23 mouse cellular contexts compared by ENCODE assay signal in genomic region chr11:61851195-61851594, GRCm38 (mm10). TPM values are rescaled to one million over a fixed set of nuclear protein-coding genes. Genes with fewer than 3 reads are reported as not detected.
DNase-seq lines count a peak whose midpoint lies in the region; ATAC-seq and TF ChIP-seq lines count a peak whose summit lies in the region.
"Had no signal": no experiment of that assay in that cellular context is flagged by ENCODE, and none has a peak within 500 bp of the region (broad histone marks: within the 10 kb centered on the region; RNA-seq: fewer than 3 reads in every experiment).

No protein-coding gene starts in this region.

- no peaks in the 10 kb centered on the region for H3K9me3 ChIP-seq in liver, embryonic 12.5 days (replicated peaks)
- H3K9me3 ChIP-seq in hindbrain, embryonic 11.5 days (ENCODE audit: control insufficient read depth, low read length): no peaks in the 10 kb centered on the region
- H3K9me3 ChIP-seq: forebrain, embryonic 15.5 days; heart, embryonic 13.5 days; hindbrain, embryonic 12.5 days; limb, embryonic 13.5 days; liver, embryonic 15.5 days; midbrain, embryonic 15.5 days; neural tube, embryonic 13.5 days had no signal

- H3K4me2 ChIP-seq in liver, embryonic 12.5 days: no peak overlapping the region
- no peak overlapping the region for H3K4me2 ChIP-seq in hindbrain, embryonic 11.5 days (replicated peaks; ENCODE audit: low read depth, low read length)
- H3K4me2 ChIP-seq: forebrain, embryonic 15.5 days; heart, embryonic 13.5 days; hindbrain, embryonic 12.5 days; limb, embryonic 13.5 days; liver, embryonic 15.5 days; midbrain, embryonic 15.5 days; neural tube, embryonic 13.5 days had no signal

- peak; percentile 84 for DNase-seq in heart, adult 11 months
- DNase-seq in heart, adult 8-10 months (ENCODE audit: low spot score): no peak
- no peak for DNase-seq in liver, adult 2 months (ENCODE audit: extremely low read depth, low read depth, low spot score)
- DNase-seq in B cell, adult 2 months: peak; percentile 31 to 33
- DNase-seq in thymus, postnatal 25 days: peak; percentile 33
- no peak for DNase-seq in hindbrain, embryonic 11.5 days (ENCODE audit: low spot score)
- DNase-seq: cerebellum, adult 11-12 months; heart, postnatal 14 days; kidney, adult 11 months; kidney, postnatal 14 days; layer of hippocampus, adult 9-11 months; lung, postnatal 4 days; right cerebral cortex, adult 18-20 months; right cerebral cortex, postnatal 4 days had no signal

- peaks cover 21% of the 10 kb centered on the region for H3K36me3 ChIP-seq in liver, adult 2 months (ENCODE audit: control insufficient read depth, insufficient read depth, low read length)
- no peaks in the 10 kb centered on the region for H3K36me3 ChIP-seq in liver, embryonic 12.5 days
- H3K36me3 ChIP-seq in hindbrain, embryonic 11.5 days (ENCODE audit: control insufficient read depth, insufficient read depth, low read length): no peaks in the 10 kb centered on the region
- H3K36me3 ChIP-seq: liver, embryonic 15.5 days had no signal

- peak; percentile 30; the same call in 1 of the 2 replicates for TF ChIP-seq CTCF in liver, adult 2 months (IDR thresholded peaks at IDR 0.05; ENCODE audit: low read depth, low read length)

- WGBS in liver, adult 2 months: 55% methylated on average over 3 of the region's 3 CpGs
- WGBS in liver, embryonic 12.5 days (ENCODE audit: insufficient replicate concordance): 50% methylated on average over 3 of the region's 3 CpGs
- whole genome bisulfite sequencing in hindbrain, embryonic 11.5 days: 89% methylated on average over 3 of the region's 3 CpGs

- H3K79me2 ChIP-seq in liver, adult 2 months (ENCODE audit: control insufficient read depth, insufficient read depth, low read length): peaks cover 10% of the 10 kb centered on the region; the same call in 1 of the 2 replicates

- no peak for ATAC-seq in liver, embryonic 12.5 days
- no peak for ATAC-seq in hindbrain, embryonic 11.5 days (ENCODE audit: low FRiP score)
- ATAC-seq: forebrain, embryonic 15.5 days; midbrain, embryonic 15.5 days had no signal

- TF ChIP-seq POLR2A in liver, adult 2 months (IDR thresholded peaks at IDR 0.05; ENCODE audit: extremely low read depth, insufficient read depth, low read length): no peak

- H3K4me3 ChIP-seq in liver, adult 2 months (ENCODE audit: insufficient read depth, low read depth, low read length): no peak overlapping the region
- H3K4me3 ChIP-seq in liver, embryonic 12.5 days: no peak overlapping the region
- H3K4me3 ChIP-seq in hindbrain, embryonic 11.5 days (ENCODE audit: low read depth, low read length): no peak overlapping the region
- H3K4me3 ChIP-seq: forebrain, embryonic 15.5 days; heart, embryonic 13.5 days; hindbrain, embryonic 12.5 days; limb, embryonic 13.5 days; liver, embryonic 15.5 days; midbrain, embryonic 15.5 days; myocyte; neural tube, embryonic 13.5 days had no signal

- H3K27me3 ChIP-seq in liver, adult 2 months (ENCODE audit: control insufficient read depth, insufficient read depth, low read length): no peaks in the 10 kb centered on the region
- H3K27me3 ChIP-seq in liver, embryonic 12.5 days (replicated peaks): no peaks in the 10 kb centered on the region
- H3K27me3 ChIP-seq in hindbrain, embryonic 11.5 days (ENCODE audit: control insufficient read depth, insufficient read depth, low read length): no peaks in the 10 kb centered on the region
- H3K27me3 ChIP-seq: forebrain, embryonic 15.5 days; heart, embryonic 13.5 days; hindbrain, embryonic 12.5 days; limb, embryonic 13.5 days; midbrain, embryonic 15.5 days; neural tube, embryonic 13.5 days had no signal

- H3K4me1 ChIP-seq in liver, adult 2 months (ENCODE audit: control insufficient read depth, insufficient read depth, low read length): peaks cover 20% of the 10 kb centered on the region
- H3K4me1 ChIP-seq in liver, embryonic 12.5 days: peaks cover 24% of the 10 kb centered on the region
- no peaks in the 10 kb centered on the region for H3K4me1 ChIP-seq in hindbrain, embryonic 11.5 days (replicated peaks; ENCODE audit: control insufficient read depth, insufficient read depth, low read length)

- no peak overlapping the region for H3K27ac ChIP-seq in liver, adult 2 months (replicated peaks; ENCODE audit: insufficient read depth, low read depth, low read length)
- no peak overlapping the region for H3K27ac ChIP-seq in liver, embryonic 12.5 days
- no peak overlapping the region for H3K27ac ChIP-seq in hindbrain, embryonic 11.5 days (ENCODE audit: low read depth, low read length)
- H3K27ac ChIP-seq: forebrain, embryonic 15.5 days; heart, embryonic 13.5 days; hindbrain, embryonic 12.5 days; limb, embryonic 13.5 days; liver, embryonic 15.5 days; midbrain, embryonic 15.5 days; neural tube, embryonic 13.5 days had no signal

- H3K9ac ChIP-seq in liver, adult 2 months (ENCODE audit: low read depth, low read length): no peak overlapping the region
- no peak overlapping the region for H3K9ac ChIP-seq in liver, embryonic 12.5 days
- no peak overlapping the region for H3K9ac ChIP-seq in hindbrain, embryonic 11.5 days (ENCODE audit: low read depth, low read length)
- H3K9ac ChIP-seq: forebrain, embryonic 15.5 days; heart, embryonic 13.5 days; hindbrain, embryonic 12.5 days; limb, embryonic 13.5 days; liver, embryonic 15.5 days; midbrain, embryonic 15.5 days; neural tube, embryonic 13.5 days had no signal

RNA-seq across cellular contexts. Expression of gene Ulk2, which starts 3.7 kb away (rescaled TPM):
- total RNA-seq in heart, adult 8-10 months (2022): 10 to 100 TPM; 52.4 to 57.6 (median 54.6) TPM
- 38.4 and 38.8 TPM in 2 replicates for total RNA-seq in liver, adult 2 months (2014; rRNA removed)
- 40.4 and 52.4 TPM in 2 replicates for polyA plus RNA-seq in liver, adult 2 months (2012; rRNA removed)
- 4.9 and 5.1 TPM in 2 replicates for polyA plus RNA-seq in liver, embryonic 12.5 days (2016; fragmentation: Nextera tagmentation; extraction: Ambion mirVana)
- 28.6 and 32.7 TPM in 2 replicates for polyA plus RNA-seq in hindbrain, embryonic 11.5 days (2014; fragmentation: Nextera tagmentation; extraction: Ambion mirVana)

Comparison
In these comparisons a context has a peak if more than half of its experiments do, and no peak if none do; other contexts are left out.
1. DNase-seq: peak in heart, adult 11 months (single experiment), B cell, adult 2 months (2 of 2) and thymus, postnatal 25 days (single experiment); none in heart, adult 8-10 months (single experiment), liver, adult 2 months (single experiment) and hindbrain, embryonic 11.5 days (single experiment).